ENCODE assay signal across 32 mouse cellular contexts in genomic region chr3:15098981-15099380, GRCm38 (mm10).
"Had no signal": no experiment of that assay in that cellular context is flagged by ENCODE, and none has a peak within 500 bp of the region (broad histone marks: within the 10 kb centered on the region; RNA-seq: fewer than 3 reads in every experiment).

No protein-coding gene starts in this region.

- H3K4me3 ChIP-seq: heart, embryonic 10.5 days; heart, embryonic 12.5 days; heart, embryonic 13.5 days; heart, embryonic 15.5 days; hindbrain, embryonic 10.5 days; hindbrain, embryonic 12.5 days; hindbrain, embryonic 13.5 days; hindbrain, embryonic 15.5 days; intestine, embryonic 15.5 days; kidney, embryonic 15.5 days; left cerebral cortex, adult 2 months had no signal

- DNase-seq: heart, postnatal 10 days; heart, postnatal 14 days; heart, postnatal 36 days; heart, postnatal 4 days; kidney, adult 11 months; kidney, adult 18-20 months; kidney, adult 2 months; kidney, adult 8-10 months; kidney, adult 9 months; kidney, postnatal 10 days; kidney, postnatal 14 days; kidney, postnatal 25 days; kidney, postnatal 36 days; kidney, postnatal 4 days; layer of hippocampus, adult 9-11 months had no signal

- H3K27ac ChIP-seq: heart, embryonic 10.5 days; heart, embryonic 13.5 days; heart, embryonic 15.5 days; hindbrain, embryonic 10.5 days; hindbrain, embryonic 12.5 days; hindbrain, embryonic 13.5 days; hindbrain, embryonic 14.5 days; hindbrain, embryonic 15.5 days; hindbrain, postnatal 0 days; intestine, embryonic 15.5 days; kidney, embryonic 15.5 days; kidney, postnatal 0 days; left cerebral cortex, adult 2 months had no signal

- ATAC-seq: hindbrain, embryonic 16.5 days; hindbrain, postnatal 0 days; inflammation-experienced regulatory T-cells, adult 6 months; intestine, postnatal 0 days had no signal
